Mouse (Mus musculus) stomach, postnatal 0 days (tissue): Measurements from ENCODE around the gene Gng8. TPM values are rescaled to one million over a fixed set of nuclear protein-coding genes. Genes with fewer than 3 reads are reported as not detected.

ENCODE experiments used
- ATAC-seq: fragments of 200-750 bp; cut with Nextera tagmentation; 2 replicates; pipeline ENCODE4 v1.8.0; 2017; ENCODE audit not compliant: low FRiP score, low TSS enrichment
- DNase-seq: peaks from one replicate; pipeline ENCODE4 v3.0.0-alpha.2; 2016; ENCODE audit warnings: low spot score
- H3K27ac ChIP-seq: fragments of 300-500 bp; sonication (generic); replicated peaks from 2 replicates; pipeline ENCODE4 v1.5.1; 2014; ENCODE audit warnings: mild to moderate bottlenecking, control low read depth
- H3K27me3 ChIP-seq: fragments of 300-500 bp; sonication (generic); 2 replicates; pipeline ENCODE4 v1.6.1; 2014; ENCODE audit warnings: low read length; ENCODE audit not compliant: control insufficient read depth, insufficient read depth
- H3K36me3 ChIP-seq: fragments of 300-500 bp; sonication (generic); 2 replicates; pipeline ENCODE4 v1.6.1; 2014; ENCODE audit warnings: low read length, mixed read lengths; ENCODE audit not compliant: control insufficient read depth, insufficient read depth
- H3K4me1 ChIP-seq: fragments of 300-500 bp; sonication (generic); replicated peaks from 2 replicates; pipeline ENCODE4 v1.6.1; 2014; ENCODE audit warnings: antibody characterized with exemption; ENCODE audit not compliant: control insufficient read depth, insufficient read depth
- H3K4me2 ChIP-seq: fragments of 300-500 bp; sonication (generic); replicated peaks from 2 replicates; pipeline ENCODE4 v1.6.1; 2014; ENCODE audit warnings: low read depth, mild to moderate bottlenecking, control low read depth, moderate library complexity
- H3K4me3 ChIP-seq: fragments of 300-500 bp; sonication (generic); 2 replicates; pipeline ENCODE4 v1.5.1; 2014; ENCODE audit warnings: low read depth, low read length, control low read depth
- H3K9ac ChIP-seq: fragments of 300-500 bp; sonication (generic); 2 replicates; pipeline ENCODE4 v1.6.1; 2014; ENCODE audit warnings: mild to moderate bottlenecking, low read length, control low read depth, mixed read lengths
- H3K9me3 ChIP-seq: fragments of 300-500 bp; sonication (generic); 2 replicates; pipeline ENCODE4 v1.6.1; 2016; ENCODE audit warnings: low read length; ENCODE audit not compliant: control insufficient read depth
- CTCF ChIP-seq: IDR thresholded peaks from 2 replicates; pipeline ENCODE4 v1.5.1; 2016; ENCODE audit warnings: antibody characterized with exemption, low read depth, mild to moderate bottlenecking, moderate library complexity
- EP300 ChIP-seq: optimal IDR thresholded peaks from 2 replicates; pipeline ENCODE3; 2016; ENCODE audit warnings: antibody characterized with exemption
- WGBS: fragments of 180-500 bp; shearing (Covaris S2); extraction: QIAGEN DNeasy Blood & Tissue Kit; methylation state at CpG from one replicate; pipeline ENCODE4 v1.1.7; 2014; 5-methylcytosine and 5-hydroxymethylcytosine counted together
- polyA plus RNA-seq: library from polyadenylated mRNA; unstranded; fragments of >200 nt; fragmentation: Nextera tagmentation; extraction: Ambion mirVana; gene quantifications from 2 replicates; pipeline ENCODE4 v1.2.1, GENCODE M21; 2015

Gng8 gene
- polyA plus RNA-seq, 1 experiment from 2014 or later, result 7.3 TPM

GRCm38 (mm10) chr7:16858336-16858735, 33.2 kb upstream of the Gng8 start:
- DNase-seq (peak; percentile 66), ATAC-seq (0 out of 2 replicates have a peak, but pooled peaks have one; percentile 36)
- WGBS, result 27% methylated on average over 17 of the region's 17 CpGs
- H3K9ac ChIP-seq, result no peak overlapping the region
- H3K4me3 ChIP-seq, result no peak overlapping the region
- TF ChIP-seq CTCF (peak; percentile 79), EP300 (no peak)
- H3K9me3 ChIP-seq, result no peaks in the 10 kb centered on the region
- H3K4me2 ChIP-seq, result no peak overlapping the region
- no peaks in the 10 kb centered on the region for H3K4me1 ChIP-seq
- peaks cover 22% of the 10 kb centered on the region for H3K36me3 ChIP-seq
- H3K27ac ChIP-seq, result no peak overlapping the region
- no peaks in the 10 kb centered on the region for H3K27me3 ChIP-seq

- WGBS, result 39% methylated on average over 5 of the region's 5 CpGs
- Histone ChIP-seq H3K9ac (no peak overlapping the region), H3K27ac (no peak overlapping the region), H3K9me3 (no peaks in the 10 kb centered on the region), H3K36me3 (peaks cover 26% of the 10 kb centered on the region), H3K27me3 (no peaks in the 10 kb centered on the region), H3K4me1 (no peaks in the 10 kb centered on the region), H3K4me3 (no peak overlapping the region), H3K4me2 (no peak overlapping the region)
- peak; percentile 62 for DNase-seq
- no peak for ATAC-seq
- TF ChIP-seq CTCF (peak; percentile 85), EP300 (no peak)
Measured at GRCm38 (mm10) chr7:16859902-16860651, 31.5 kb upstream of the Gng8 start.

DNA sequence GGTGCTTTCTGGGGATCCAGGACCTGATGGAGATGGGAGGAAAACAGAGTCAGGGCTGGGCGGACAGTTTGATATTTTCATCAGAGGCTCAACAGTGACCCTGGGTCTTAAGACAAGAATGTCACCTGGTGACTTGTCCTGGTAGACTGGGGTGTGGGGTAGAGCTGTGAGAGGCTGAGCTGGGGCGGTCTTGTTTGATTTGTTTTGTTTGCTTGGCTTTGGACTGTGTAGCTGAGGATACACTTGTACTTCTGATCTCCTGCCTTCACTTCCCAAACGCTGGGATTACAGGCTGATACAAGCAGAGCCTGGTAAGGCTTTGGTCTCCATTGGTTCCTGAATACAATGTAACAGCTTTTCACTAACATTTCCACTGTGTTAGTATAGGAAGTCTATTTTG, 24.1 kb upstream of the Gng8 start:
- ATAC-seq, result no peak
- Histone ChIP-seq H3K27me3 (no peaks in the 10 kb centered on the region), H3K27ac (no peak overlapping the region), H3K9me3 (no peaks in the 10 kb centered on the region), H3K4me1 (no peaks in the 10 kb centered on the region), H3K4me3 (no peak overlapping the region), H3K4me2 (no peak overlapping the region), H3K9ac (no peak overlapping the region), H3K36me3 (peaks cover 23% of the 10 kb centered on the region)
- TF ChIP-seq EP300 (no peak), CTCF (no peak)
- WGBS, result 60% methylated on average over 3 of the region's 3 CpGs
- no peak for DNase-seq

DNA sequence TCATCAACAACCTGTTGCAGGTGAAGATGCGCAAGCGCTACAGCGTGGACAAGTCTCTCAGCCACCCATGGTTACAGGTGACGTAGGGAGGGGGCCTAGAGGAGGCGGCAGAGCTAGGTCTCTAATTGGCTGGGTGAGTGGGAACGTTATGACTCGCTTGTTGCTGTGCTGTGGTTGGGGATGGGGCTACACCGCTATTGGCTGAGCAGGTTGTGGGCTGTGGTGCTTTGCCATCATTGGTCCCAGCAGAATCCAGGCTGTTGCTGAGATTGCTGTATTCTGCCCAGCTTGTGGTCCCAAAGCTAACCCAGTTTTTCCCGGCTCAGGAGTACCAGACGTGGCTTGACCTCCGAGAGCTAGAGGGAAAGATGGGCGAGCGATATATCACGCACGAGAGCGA, 22.1 kb upstream of the Gng8 start:
- peak; percentile 45 for DNase-seq
- Histone ChIP-seq H3K4me3 (no peak overlapping the region), H3K4me2 (no peak overlapping the region; the same call in 1 of the 2 replicates), H3K36me3 (peaks cover 21% of the 10 kb centered on the region), H3K27ac (no peak overlapping the region), H3K9me3 (no peaks in the 10 kb centered on the region), H3K9ac (no peak overlapping the region; the same call in 1 of the 2 replicates), H3K4me1 (no peaks in the 10 kb centered on the region), H3K27me3 (no peaks in the 10 kb centered on the region)
- ATAC-seq, result peak; percentile 88
- TF ChIP-seq CTCF, result no peak
- no peak for TF ChIP-seq EP300
- 41% methylated on average over 16 of the region's 16 CpGs for WGBS

DNA sequence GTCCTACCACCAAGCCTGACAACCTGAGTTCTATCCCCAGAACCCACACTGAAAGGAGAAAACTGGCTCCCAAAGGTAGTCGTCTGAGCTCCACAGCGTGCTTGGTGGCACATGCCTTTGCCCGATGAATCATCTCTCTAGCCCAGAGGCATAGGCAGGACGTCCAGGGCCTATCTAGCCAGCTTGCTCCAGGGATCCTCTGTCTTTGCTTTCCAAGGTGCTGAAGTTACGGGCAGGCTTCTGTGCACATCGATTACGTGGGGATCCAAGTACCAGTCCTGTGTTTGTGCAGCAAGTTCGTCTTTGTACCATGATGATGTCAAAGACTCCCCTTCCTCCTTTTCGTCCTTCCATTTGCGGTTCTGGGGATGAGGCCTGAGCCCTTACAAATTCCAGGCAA, 20.0 kb upstream of the Gng8 start:
- Histone ChIP-seq H3K4me2 (no peak overlapping the region), H3K36me3 (peaks cover 10% of the 10 kb centered on the region; the same call in 1 of the 2 replicates), H3K27me3 (no peaks in the 10 kb centered on the region), H3K9ac (no peak overlapping the region), H3K9me3 (no peaks in the 10 kb centered on the region), H3K4me1 (no peaks in the 10 kb centered on the region), H3K27ac (no peak overlapping the region), H3K4me3 (no peak overlapping the region)
- ATAC-seq (no peak), DNase-seq (no peak)
- 81% methylated on average over 10 of the region's 10 CpGs for WGBS
- TF ChIP-seq CTCF, result no peak

GRCm38 (mm10) chr7:16872478-16872877, 19.1 kb upstream of the Gng8 start:
- Histone ChIP-seq H3K9me3 (no peaks in the 10 kb centered on the region), H3K4me1 (no peaks in the 10 kb centered on the region), H3K27me3 (no peaks in the 10 kb centered on the region), H3K36me3 (peaks cover 10% of the 10 kb centered on the region; the same call in 1 of the 2 replicates), H3K9ac (no peak overlapping the region), H3K4me2 (no peak overlapping the region), H3K27ac (no peak overlapping the region), H3K4me3 (no peak overlapping the region)
- TF ChIP-seq EP300 (no peak), CTCF (no peak)
- DNase-seq, result no peak
- no peak for ATAC-seq
- 95% methylated on average over 9 of the region's 9 CpGs for WGBS
